Mouse (Mus musculus): ENCODE data around the gene Per2.

DNA sequence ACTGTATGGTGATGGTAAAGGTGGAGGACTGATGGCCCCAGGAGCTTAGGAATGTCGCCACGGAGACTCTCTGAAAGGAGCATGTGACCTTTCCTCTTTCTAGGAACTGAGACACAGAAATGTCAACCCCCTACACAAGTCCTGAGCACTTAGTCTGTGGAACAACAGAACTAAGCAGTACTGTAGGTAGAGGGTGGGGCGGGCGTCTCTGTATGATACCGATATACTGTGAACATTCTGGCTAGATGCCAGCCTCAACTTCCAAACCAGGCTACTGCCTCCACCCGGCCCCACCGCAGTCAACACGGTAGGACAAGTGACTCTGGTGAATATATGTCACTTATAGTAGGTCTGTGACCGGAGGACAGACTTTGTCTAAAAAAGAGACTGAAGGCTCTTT, 5.2 kb downstream of the Per2 start:
- TF ChIP-seq GATA1 (IDR thresholded peaks at IDR 0.05; ENCODE audit: low read length) (no peak), TAL1 (IDR thresholded peaks at IDR 0.05; ENCODE audit: low read length) (no peak)
